Mouse (Mus musculus): ENCODE data around the gene Wipi2.

DNA sequence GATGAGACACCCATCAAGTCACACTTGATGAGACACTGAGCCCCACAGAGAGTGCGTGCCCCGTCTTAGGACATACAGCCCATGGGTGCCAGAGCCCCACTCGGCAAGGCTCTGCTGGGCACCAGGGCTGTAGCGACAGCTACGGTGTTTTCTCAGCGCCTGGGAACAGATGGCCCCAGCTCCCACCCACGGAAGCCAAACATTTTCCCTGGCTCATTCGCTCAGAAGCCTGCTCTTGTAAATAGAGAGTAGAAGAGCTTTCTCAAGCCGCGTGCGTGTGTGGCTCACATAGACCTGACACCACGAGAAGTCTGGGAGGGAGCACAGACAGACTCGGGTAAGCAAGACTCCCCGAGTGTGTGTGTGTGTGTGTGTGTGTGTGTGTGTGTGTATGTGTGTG is 64.8 kb downstream of the Wipi2 start, which contains the start of gene Slc29a4:
- TF ChIP-seq ZMIZ1 (IDR thresholded peaks at IDR 0.05; ENCODE audit: low read depth, low read length) (no peak), CTCF (IDR thresholded peaks at IDR 0.05 in 2 of 3, conservative IDR thresholded peaks at IDR 0.05 in 1 of 3; ENCODE audit: control insufficient read depth in 1 of 3, insufficient read depth in 1 of 3, low read depth in 2 of 3, low read length in 3 of 3, poor library complexity in 1 of 3, severe bottlenecking in 1 of 3) (no peak), MXI1 (IDR thresholded peaks at IDR 0.05; ENCODE audit: low read depth, low read length) (no peak), SMC3 (IDR thresholded peaks at IDR 0.05; ENCODE audit: low read depth, low read length) (no peak), MEF2A (IDR thresholded peaks at IDR 0.05; ENCODE audit: extremely low read depth, insufficient replicate concordance, low read depth, low read length, poor library complexity, severe bottlenecking) (no peak)

Measured in MEL (cell line).